Mouse (Mus musculus) cortical plate, adult 2 months (tissue): ENCODE measurements around the gene Chd1. TPM values are rescaled to one million over a fixed set of nuclear protein-coding genes. Genes with fewer than 3 reads are reported as not detected.

Source experiments
- H3K27ac ChIP-seq: fragments of 200-500 bp; 2 replicates; pipeline ENCODE4 v1.5.1; 2012; ENCODE audit warnings: low read length, control low read depth, inconsistent platforms; ENCODE audit not compliant: insufficient read depth
- H3K4me1 ChIP-seq: fragments of 200-500 bp; 2 replicates; pipeline ENCODE4 v1.6.1; 2011; ENCODE audit warnings: low read length; ENCODE audit not compliant: control insufficient read depth, insufficient read depth
- H3K4me3 ChIP-seq: fragments of 200-500 bp; 2 replicates; pipeline ENCODE4 v1.5.1; 2011; ENCODE audit warnings: mild to moderate bottlenecking, low read length, control low read depth; ENCODE audit not compliant: insufficient read depth
- CTCF ChIP-seq: fragments of 200-500 bp; IDR thresholded peaks from 2 replicates; pipeline ENCODE4 v1.5.1; 2011; ENCODE audit warnings: mild to moderate bottlenecking, control low read depth, low read length; ENCODE audit not compliant: insufficient read depth; ENCODE audit errors: extremely low read depth
- POLR2A ChIP-seq: fragments of 200-500 bp; IDR thresholded peaks from 2 replicates; pipeline ENCODE4 v1.6.1; 2011; ENCODE audit warnings: mild to moderate bottlenecking, low read length, control low read depth; ENCODE audit not compliant: insufficient read depth; ENCODE audit errors: extremely low read depth
- polyA plus RNA-seq: library from polyadenylated mRNA; depleted of rRNA; stranded (reverse); fragments of >200 nt; gene quantifications from 2 replicates; pipeline ENCODE4 v1.2.3, GENCODE M21; 2012

Chd1 gene
- polyA plus RNA-seq, 1 experiment, result 5.6 TPM

GRCm38 (mm10) chr17:15773956-15774355, 69.2 kb downstream of the Chd1 start:
- no peak for TF ChIP-seq CTCF
- no peak for TF ChIP-seq POLR2A
- Histone ChIP-seq H3K4me1 (no peaks in the 10 kb centered on the region), H3K27ac (no peak overlapping the region), H3K4me3 (no peak overlapping the region)

DNA sequence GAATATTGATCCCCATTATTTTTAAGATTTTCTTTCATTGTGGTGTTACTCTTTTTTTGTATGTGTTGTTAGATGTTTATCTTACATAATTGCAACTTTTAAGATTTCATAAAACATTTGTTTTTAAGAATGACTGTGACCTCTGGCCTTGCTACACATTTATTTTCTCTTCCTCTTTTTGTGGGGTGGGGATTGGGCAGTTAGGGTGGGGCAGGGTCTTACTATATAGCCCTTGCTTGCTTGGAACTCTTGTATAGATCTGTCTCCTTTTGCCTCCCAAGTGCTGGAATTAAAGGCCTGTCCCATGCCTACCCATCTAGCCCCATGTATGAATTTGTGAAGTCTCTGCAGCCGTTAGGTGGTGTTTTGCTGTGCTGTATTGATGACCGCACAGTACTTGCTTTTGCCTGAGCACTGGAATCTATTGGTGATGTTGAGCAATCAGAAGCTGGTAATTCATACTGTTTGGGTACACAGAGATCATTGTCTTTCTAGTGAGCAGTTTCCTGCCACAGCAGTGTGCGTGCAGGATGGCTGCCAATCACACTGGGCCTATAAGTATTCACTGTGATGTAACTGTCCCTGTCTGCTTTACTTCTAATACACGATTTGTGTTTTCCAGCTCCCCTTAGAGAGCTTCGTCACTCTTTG, 69.9 kb downstream of the Chd1 start:
- no peaks in the 10 kb centered on the region for H3K4me1 ChIP-seq
- H3K4me3 ChIP-seq, result no peak overlapping the region
- no peak overlapping the region for H3K27ac ChIP-seq
- no peak for TF ChIP-seq POLR2A
- no peak for TF ChIP-seq CTCF

GRCm38 (mm10) chr17:15776349-15776748, 71.6 kb downstream of the Chd1 start:
- no peaks in the 10 kb centered on the region for H3K4me1 ChIP-seq
- TF ChIP-seq CTCF (no peak), POLR2A (no peak)
- no peak overlapping the region for H3K27ac ChIP-seq
- H3K4me3 ChIP-seq, result no peak overlapping the region

- H3K27ac ChIP-seq, result no peak overlapping the region
- H3K4me1 ChIP-seq, result no peaks in the 10 kb centered on the region
- no peak overlapping the region for H3K4me3 ChIP-seq
- TF ChIP-seq CTCF (no peak), POLR2A (no peak)
Observed at GRCm38 (mm10) chr17:15777979-15778378, 73.2 kb downstream of the Chd1 start.

DNA sequence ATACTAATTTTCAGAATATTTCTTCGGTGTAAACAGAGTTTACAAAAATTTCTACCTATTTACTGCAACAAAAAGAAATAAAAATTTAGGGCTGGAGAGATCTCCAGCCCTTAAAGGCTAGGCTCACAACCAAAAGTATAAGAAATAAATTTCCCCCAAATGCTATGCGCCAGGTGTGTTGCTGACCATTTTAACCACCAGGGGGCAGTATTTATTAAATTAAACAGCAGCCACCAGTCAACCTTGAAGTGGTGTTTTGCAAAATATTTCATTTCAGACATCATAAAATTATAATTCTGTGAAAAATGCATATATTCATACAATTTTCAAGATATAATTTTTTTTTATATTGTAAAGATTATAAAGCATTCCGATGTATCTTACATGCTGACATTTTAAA, 82.3 kb downstream of the Chd1 start:
- Histone ChIP-seq H3K4me1 (no peaks in the 10 kb centered on the region), H3K4me3 (no peak overlapping the region), H3K27ac (no peak overlapping the region)
- no peak for TF ChIP-seq POLR2A
- peak; percentile 30; the same call in 1 of the 2 replicates for TF ChIP-seq CTCF

GRCm38 (mm10) chr17:15790716-15791115, 85.9 kb downstream of the Chd1 start:
- H3K27ac ChIP-seq, result no peak overlapping the region
- H3K4me1 ChIP-seq, result no peaks in the 10 kb centered on the region
- TF ChIP-seq POLR2A (no peak), CTCF (no peak)
- no peak overlapping the region for H3K4me3 ChIP-seq

GRCm38 (mm10) chr17:15799195-15799793, 94.5 kb downstream of the Chd1 start:
- H3K27ac ChIP-seq, result no peak overlapping the region
- no peaks in the 10 kb centered on the region for H3K4me1 ChIP-seq
- TF ChIP-seq POLR2A, result no peak
- no peak for TF ChIP-seq CTCF
- no peak overlapping the region for H3K4me3 ChIP-seq

DNA sequence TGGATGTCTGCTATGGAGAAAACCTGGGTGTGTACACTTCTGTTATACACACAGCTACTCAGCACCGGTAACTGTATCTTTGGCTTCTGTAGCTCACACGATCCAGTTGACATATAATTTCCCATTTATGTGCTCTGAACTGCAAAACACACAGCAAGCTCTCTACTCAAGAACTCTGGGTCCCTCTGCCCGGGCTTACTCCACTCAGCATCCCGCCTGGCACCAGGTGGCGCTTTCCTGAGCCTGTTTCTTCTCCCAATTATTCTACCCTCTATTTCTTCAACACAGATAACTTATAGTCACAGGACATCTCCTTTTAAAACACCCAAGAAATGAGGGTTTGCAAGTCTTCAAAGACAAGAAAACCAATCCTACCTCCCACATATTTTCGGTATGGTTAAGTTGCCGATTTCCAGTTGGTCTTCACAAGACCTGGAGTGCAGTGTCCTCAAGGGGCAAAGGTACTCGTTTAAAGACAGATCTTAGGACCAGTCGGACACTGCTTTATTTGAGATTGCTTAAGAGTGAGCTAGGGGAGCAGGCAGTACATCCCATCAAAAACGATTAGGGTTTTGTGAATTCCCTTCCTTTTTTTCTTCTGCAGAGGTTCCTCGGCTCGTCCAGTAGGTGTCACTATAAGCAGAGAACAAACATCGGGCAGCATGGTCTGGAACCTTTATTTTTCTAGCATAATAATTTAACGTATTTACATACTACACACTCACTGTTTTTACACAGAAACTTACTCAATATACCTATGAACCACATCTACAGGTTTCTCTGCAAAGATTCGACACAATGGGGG, 99.4 kb downstream of the Chd1 start:
- Histone ChIP-seq H3K4me1 (no peaks in the 10 kb centered on the region), H3K4me3 (no peak overlapping the region), H3K27ac (no peak overlapping the region)
- TF ChIP-seq POLR2A (no peak), CTCF (peak; percentile 58; the same call in 1 of the 2 replicates)

DNA sequence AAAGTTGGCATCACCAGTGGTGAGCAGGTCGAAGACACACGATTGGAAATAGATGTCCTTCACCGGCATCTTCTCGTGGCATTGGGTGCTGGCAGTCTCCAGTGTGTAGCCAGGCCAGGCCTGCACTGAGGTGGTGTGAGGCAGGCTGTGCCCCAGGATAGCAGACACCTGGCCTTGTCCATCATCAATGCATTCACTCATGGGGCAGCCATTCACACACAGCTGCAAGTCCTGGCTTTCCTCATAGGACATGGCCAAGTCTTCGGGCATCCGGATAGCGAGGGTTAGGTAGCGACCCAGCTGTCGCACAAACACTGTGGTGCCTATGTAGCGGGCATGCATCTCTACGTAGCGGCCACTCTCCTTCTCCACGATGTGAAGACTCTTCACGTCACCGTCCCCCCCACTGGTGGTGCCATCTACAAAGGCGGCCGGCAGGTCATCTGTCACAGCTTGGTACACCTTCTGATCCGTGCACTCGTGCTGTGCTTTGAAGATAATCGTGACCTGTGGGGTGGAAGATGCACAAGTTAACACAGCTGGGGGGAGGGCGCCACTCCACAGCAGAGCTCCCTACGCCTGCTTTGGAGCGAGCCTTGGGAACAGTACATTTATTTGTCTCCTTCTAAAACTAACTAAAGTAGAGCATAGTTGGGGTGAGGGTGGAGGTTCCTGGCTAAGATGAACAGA, 102.7 kb downstream of the Chd1 start:
- no peak overlapping the region for H3K4me3 ChIP-seq
- H3K4me1 ChIP-seq, result no peaks in the 10 kb centered on the region
- no peak for TF ChIP-seq POLR2A
- H3K27ac ChIP-seq, result no peak overlapping the region

- H3K4me3 ChIP-seq, result no peak overlapping the region
- no peak overlapping the region for H3K27ac ChIP-seq
- TF ChIP-seq CTCF, result no peak
- TF ChIP-seq POLR2A, result no peak
- H3K4me1 ChIP-seq, result no peaks in the 10 kb centered on the region
Observed at GRCm38 (mm10) chr17:15808015-15808414, 103.2 kb downstream of the Chd1 start.
